Mouse (Mus musculus) intestine, embryonic 14.5 days (tissue): ENCODE results near the gene Musk. TPM values are rescaled to one million over a fixed set of nuclear protein-coding genes. Genes with fewer than 3 reads are reported as not detected.

Source experiments
- ATAC-seq: fragments of 200-750 bp; cut with Nextera tagmentation; replicated peaks from 2 replicates; pipeline ENCODE4 v1.8.0; 2017; ENCODE audit warnings: low read depth, moderate number of reproducible peaks, moderate TSS enrichment, moderate library complexity; ENCODE audit not compliant: low FRiP score, low TSS enrichment
- DNase-seq: peaks from one replicate; pipeline ENCODE4 v3.0.0-alpha.2; 2018; ENCODE audit warnings: low spot score
- H3K27ac ChIP-seq: fragments of 300-500 bp; sonication (generic); 2 replicates; pipeline ENCODE4 v1.5.1; 2014; ENCODE audit warnings: low read depth, mild to moderate bottlenecking, control low read depth
- H3K27me3 ChIP-seq: fragments of 300-500 bp; sonication (generic); replicated peaks from 2 replicates; pipeline ENCODE4 v1.6.1; 2014; ENCODE audit warnings: low read length, control low read depth; ENCODE audit not compliant: control insufficient read depth, insufficient read depth
- H3K36me3 ChIP-seq: fragments of 300-500 bp; sonication (generic); 2 replicates; pipeline ENCODE4 v1.6.1; 2014; ENCODE audit warnings: low read length, control low read depth; ENCODE audit not compliant: control insufficient read depth, insufficient read depth
- H3K4me1 ChIP-seq: fragments of 300-500 bp; sonication (generic); replicated peaks from 2 replicates; pipeline ENCODE4 v1.6.1; 2014; ENCODE audit warnings: low read length, control low read depth, mixed read lengths; ENCODE audit not compliant: control insufficient read depth, insufficient read depth
- H3K4me2 ChIP-seq: fragments of 300-500 bp; sonication (generic); 2 replicates; pipeline ENCODE4 v1.6.1; 2014; ENCODE audit warnings: low read length
- H3K4me3 ChIP-seq: fragments of 300-500 bp; sonication (generic); 2 replicates; pipeline ENCODE4 v1.5.1; 2014; ENCODE audit warnings: low read depth, low read length, control low read depth, mixed read lengths
- H3K9ac ChIP-seq: fragments of 300-500 bp; sonication (generic); 2 replicates; pipeline ENCODE4 v1.6.1; 2014; ENCODE audit warnings: mild to moderate bottlenecking, low read length
- H3K9me3 ChIP-seq: fragments of 300-500 bp; sonication (generic); 2 replicates; pipeline ENCODE4 v1.6.1; 2016; ENCODE audit warnings: low read length, control low read depth; ENCODE audit not compliant: control insufficient read depth
- WGBS: fragments of 180-500 bp; shearing (Covaris S2); extraction: QIAGEN DNeasy Blood & Tissue Kit; methylation state at CpG from one replicate; pipeline ENCODE4 v1.1.7; 2014; 5-methylcytosine and 5-hydroxymethylcytosine counted together
- polyA plus RNA-seq: library from polyadenylated mRNA; unstranded; fragments of >200 nt; fragmentation: Nextera tagmentation; extraction: Ambion mirVana; gene quantifications from 2 replicates; pipeline ENCODE4 v1.2.1, GENCODE M21; 2014

The Musk gene
- polyA plus RNA-seq, 1 experiment from 2014 or later = 0.20 TPM

DNA sequence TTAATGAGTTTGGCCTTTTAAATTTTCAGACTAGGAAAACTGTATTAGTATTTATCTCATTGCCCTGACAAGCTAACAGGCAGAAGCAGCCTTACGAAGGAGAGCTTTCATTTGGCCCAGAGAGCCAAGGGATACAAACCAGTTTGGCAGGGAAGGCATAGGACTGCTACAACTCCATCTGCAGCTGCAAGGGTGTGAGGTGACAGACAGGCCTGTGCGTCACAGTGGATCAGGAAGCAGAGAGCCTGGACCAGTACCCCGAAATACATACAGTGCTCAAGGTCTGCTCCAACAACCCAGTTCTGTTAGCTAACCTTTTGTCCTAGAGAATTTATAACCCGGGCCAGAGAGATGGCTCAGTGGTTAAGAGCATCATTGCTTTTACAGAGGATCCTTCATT lies 42.5 kb downstream of the Musk start:
- Histone ChIP-seq H3K4me1 (no peaks in the 10 kb centered on the region), H3K27me3 (no peaks in the 10 kb centered on the region), H3K27ac (no peak overlapping the region), H3K4me2 (no peak overlapping the region), H3K4me3 (no peak overlapping the region), H3K9me3 (no peaks in the 10 kb centered on the region), H3K36me3 (no peaks in the 10 kb centered on the region), H3K9ac (no peak overlapping the region)
- no peak for DNase-seq
- ATAC-seq = no peak
- WGBS = 88% methylated on average over 4 of the region's 4 CpGs

DNA sequence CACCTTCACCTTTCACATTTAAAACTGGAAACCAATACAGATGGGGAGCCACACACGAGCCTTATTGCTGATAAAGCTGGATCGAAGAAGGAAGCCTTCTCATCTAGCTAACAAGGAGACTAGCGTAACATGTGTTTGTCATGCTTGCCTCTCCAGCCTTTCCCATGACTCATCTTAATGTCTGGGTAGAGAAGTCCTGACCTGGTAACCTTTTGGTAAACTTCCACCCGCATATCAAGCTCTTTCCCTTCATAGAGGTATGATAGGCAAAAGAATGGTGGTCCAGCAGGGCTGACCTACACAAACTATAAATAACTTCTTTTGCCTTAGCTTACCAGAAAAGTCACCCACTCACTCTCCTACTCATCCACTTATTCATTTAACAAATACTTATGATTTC lies 44.3 kb downstream of the Musk start:
- no peaks in the 10 kb centered on the region for H3K9me3 ChIP-seq
- no peaks in the 10 kb centered on the region for H3K4me1 ChIP-seq
- WGBS = 74% methylated on average over 4 of the region's 4 CpGs
- no peak for DNase-seq
- no peak for ATAC-seq
- H3K36me3 ChIP-seq = no peaks in the 10 kb centered on the region
- H3K9ac ChIP-seq = no peak overlapping the region
- no peak overlapping the region for H3K27ac ChIP-seq
- H3K27me3 ChIP-seq = no peaks in the 10 kb centered on the region
- no peak overlapping the region for H3K4me2 ChIP-seq
- no peak overlapping the region for H3K4me3 ChIP-seq

GRCm38 (mm10) chr4:58330864-58331638 lies 45.3 kb downstream of the Musk start:
- WGBS = 89% methylated on average over 10 of the region's 10 CpGs
- Histone ChIP-seq H3K36me3 (no peaks in the 10 kb centered on the region), H3K4me1 (no peaks in the 10 kb centered on the region), H3K27me3 (no peaks in the 10 kb centered on the region), H3K4me2 (no peak overlapping the region), H3K9ac (no peak overlapping the region), H3K4me3 (no peak overlapping the region), H3K27ac (no peak overlapping the region), H3K9me3 (no peaks in the 10 kb centered on the region)
- ATAC-seq (no peak), DNase-seq (no peak)

DNA sequence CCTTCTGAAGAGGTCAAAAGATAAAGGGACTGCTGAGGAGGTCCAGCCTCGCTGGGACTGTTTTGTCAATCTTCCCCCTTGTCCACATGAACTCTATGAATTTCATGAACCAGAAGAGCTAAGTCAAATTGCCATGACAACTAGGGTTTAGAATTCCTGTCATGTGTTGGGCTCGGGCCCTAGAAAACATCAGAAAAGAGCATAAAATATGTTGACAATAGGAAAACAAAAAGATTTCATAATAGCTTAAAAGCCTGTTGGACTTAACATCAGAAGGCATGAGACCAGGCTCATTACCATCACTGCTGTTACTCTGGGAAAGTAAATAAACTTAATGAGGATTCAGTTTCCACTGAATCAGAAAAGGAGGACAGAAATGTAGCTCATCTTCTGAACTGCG lies 46.6 kb downstream of the Musk start:
- WGBS = 58% methylated on average over 3 of the region's 3 CpGs
- Histone ChIP-seq H3K27ac (no peak overlapping the region), H3K36me3 (no peaks in the 10 kb centered on the region), H3K27me3 (no peaks in the 10 kb centered on the region), H3K9me3 (no peaks in the 10 kb centered on the region), H3K9ac (no peak overlapping the region), H3K4me1 (no peaks in the 10 kb centered on the region), H3K4me2 (no peak overlapping the region), H3K4me3 (no peak overlapping the region)
- DNase-seq = no peak
- ATAC-seq = no peak

- no peak overlapping the region for H3K4me2 ChIP-seq
- H3K4me1 ChIP-seq = no peaks in the 10 kb centered on the region
- no peaks in the 10 kb centered on the region for H3K27me3 ChIP-seq
- H3K36me3 ChIP-seq = no peaks in the 10 kb centered on the region
- H3K9ac ChIP-seq = no peak overlapping the region
- WGBS = 78% methylated on average over 2 of the region's 2 CpGs
- no peaks in the 10 kb centered on the region for H3K9me3 ChIP-seq
- DNase-seq = no peak
- no peak for ATAC-seq
- H3K27ac ChIP-seq = no peak overlapping the region
- no peak overlapping the region for H3K4me3 ChIP-seq
Measured at GRCm38 (mm10) chr4:58336227-58336626, 50.5 kb downstream of the Musk start.

DNA sequence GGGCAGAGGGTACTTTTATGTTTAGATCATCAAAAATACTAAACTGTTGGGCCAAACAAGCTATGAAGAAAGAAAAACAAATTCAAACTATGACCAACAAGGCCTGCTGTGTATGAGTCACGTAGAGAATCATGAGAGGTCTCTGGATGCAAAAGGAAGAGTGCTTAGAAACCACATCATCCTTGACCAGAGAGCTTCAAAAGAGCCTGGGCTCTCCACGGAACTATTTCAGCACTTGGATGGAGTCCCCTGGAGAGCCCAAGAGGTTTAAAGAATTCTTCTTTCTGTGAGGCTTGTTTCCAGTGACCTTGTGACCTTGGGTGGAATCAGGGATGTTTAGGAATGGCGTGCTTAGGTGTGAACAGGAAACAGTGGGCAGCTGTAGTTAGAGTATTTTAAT lies 53.5 kb downstream of the Musk start:
- no peaks in the 10 kb centered on the region for H3K4me1 ChIP-seq
- H3K27me3 ChIP-seq = no peaks in the 10 kb centered on the region
- no peaks in the 10 kb centered on the region for H3K36me3 ChIP-seq
- no peak overlapping the region for H3K4me3 ChIP-seq
- no peak overlapping the region for H3K27ac ChIP-seq
- ATAC-seq = no peak
- DNase-seq = no peak
- H3K4me2 ChIP-seq = no peak overlapping the region
- WGBS = 41% methylated on average over 3 of the region's 3 CpGs
- H3K9me3 ChIP-seq = no peaks in the 10 kb centered on the region
- H3K9ac ChIP-seq = no peak overlapping the region

GRCm38 (mm10) chr4:58350206-58350605 lies 64.4 kb downstream of the Musk start:
- no peaks in the 10 kb centered on the region for H3K36me3 ChIP-seq
- no peak overlapping the region for H3K4me3 ChIP-seq
- ATAC-seq (no peak), DNase-seq (no peak)
- H3K9me3 ChIP-seq = no peaks in the 10 kb centered on the region
- no peaks in the 10 kb centered on the region for H3K27me3 ChIP-seq
- H3K4me1 ChIP-seq = no peaks in the 10 kb centered on the region
- H3K27ac ChIP-seq = no peak overlapping the region
- no peak overlapping the region for H3K4me2 ChIP-seq
- 87% methylated on average over 7 of the region's 7 CpGs for WGBS
- no peak overlapping the region for H3K9ac ChIP-seq

GRCm38 (mm10) chr4:58351165-58351564 lies 65.4 kb downstream of the Musk start:
- WGBS = 69% methylated on average over 10 of the region's 10 CpGs
- no peak for DNase-seq
- no peaks in the 10 kb centered on the region for H3K36me3 ChIP-seq
- no peak overlapping the region for H3K27ac ChIP-seq
- no peak for ATAC-seq
- no peaks in the 10 kb centered on the region for H3K27me3 ChIP-seq
- no peak overlapping the region for H3K9ac ChIP-seq
- no peak overlapping the region for H3K4me3 ChIP-seq
- no peaks in the 10 kb centered on the region for H3K4me1 ChIP-seq
- no peak overlapping the region for H3K4me2 ChIP-seq
- H3K9me3 ChIP-seq = no peaks in the 10 kb centered on the region

DNA sequence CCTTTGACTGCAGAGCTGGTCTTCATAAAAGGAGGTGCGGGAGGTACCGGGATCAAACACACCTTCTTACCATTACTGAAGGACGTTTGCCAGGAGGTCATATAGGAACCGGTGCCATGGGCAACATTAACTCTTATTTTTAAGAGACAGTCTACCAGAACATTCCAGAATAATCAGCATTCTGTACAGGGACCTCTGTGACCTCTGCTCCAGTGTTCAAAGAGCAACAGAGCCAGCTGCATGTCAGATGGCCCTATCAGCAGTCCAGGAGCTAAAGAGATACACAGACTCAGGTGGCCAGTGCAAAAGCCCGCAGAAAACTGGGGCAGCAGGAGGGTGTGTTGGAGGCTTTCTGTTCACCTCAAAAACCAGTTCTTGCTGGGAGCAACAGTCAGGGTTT lies 65.8 kb downstream of the Musk start:
- H3K4me2 ChIP-seq = no peak overlapping the region
- H3K27ac ChIP-seq = no peak overlapping the region
- H3K27me3 ChIP-seq = no peaks in the 10 kb centered on the region
- no peak for DNase-seq
- no peak for ATAC-seq
- H3K4me1 ChIP-seq = no peaks in the 10 kb centered on the region
- no peak overlapping the region for H3K4me3 ChIP-seq
- no peaks in the 10 kb centered on the region for H3K36me3 ChIP-seq
- H3K9me3 ChIP-seq = no peaks in the 10 kb centered on the region
- no peak overlapping the region for H3K9ac ChIP-seq
- 73% methylated on average over 5 of the region's 5 CpGs for WGBS
